Mouse (Mus musculus) heart, postnatal 0 days (tissue): ENCODE measurements at regions not wholly inside any gene's neighbourhood (a gene's known extent, or its start where the extent isn't known, plus 50 kb on each side); places are given as distances from the start of the nearest gene placed in this dataset.

Experiments used
- CTCF ChIP-seq: IDR thresholded peaks from 2 replicates; pipeline ENCODE4 v1.5.1; 2016; ENCODE audit warnings: antibody characterized with exemption, control low read depth, low read depth
- EP300 ChIP-seq: IDR thresholded peaks from 2 replicates; pipeline ENCODE4 v1.6.1; 2016; ENCODE audit warnings: antibody characterized with exemption, low read depth

- TF ChIP-seq CTCF = no peak
- TF ChIP-seq EP300 = no peak
Observed at GRCm38 (mm10) chr5:132881170-132881569, 338.0 kb upstream of the Auts2 start.
